Mouse (Mus musculus): ENCODE results near the gene Vwa8. TPM values are rescaled to one million over a fixed set of nuclear protein-coding genes. Genes with fewer than 3 reads are reported as not detected.
A peak's percentile ranks its signal among the peaks of the same experiment; 100 is the strongest.
"Not testable (repeated sequence)": the region's sequence is repeated elsewhere in the genome, so short reads cannot be mapped to it uniquely, and the experiment has no call there.

The Vwa8 gene
- polyA plus RNA-seq, 1 experiment from 2014 or later, result 5.5 TPM

DNA sequence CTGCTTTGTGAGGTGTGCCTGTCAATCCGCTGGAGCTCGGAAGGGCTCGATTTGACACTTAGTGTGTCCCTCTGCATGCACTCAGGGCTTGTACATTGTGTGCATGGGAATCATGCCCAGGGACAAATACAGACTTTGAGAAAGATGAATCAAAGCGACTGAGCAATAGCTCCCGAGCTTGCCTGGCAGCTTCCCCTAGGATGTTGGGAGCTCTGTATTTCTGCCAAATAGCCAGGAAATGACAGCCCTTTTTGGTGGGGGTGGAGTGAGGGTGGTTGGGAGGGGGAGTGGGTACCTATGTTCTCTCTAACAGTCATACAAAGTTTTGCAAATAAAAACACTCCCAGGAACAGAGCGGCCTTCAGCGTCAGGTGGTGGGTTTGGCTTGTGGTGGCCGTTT lies 138.7 kb downstream of the Vwa8 start:
- DNase-seq (ENCODE audit: low spot score) (peak; percentile 15), ATAC-seq (no peak)
- no peaks in the 10 kb centered on the region for H3K36me3 ChIP-seq (ENCODE audit: control insufficient read depth, insufficient read depth, low read length)
- no peaks in the 10 kb centered on the region for H3K9me3 ChIP-seq (replicated peaks; ENCODE audit: control insufficient read depth, low read length)
- no peak overlapping the region for H3K27ac ChIP-seq (ENCODE audit: low read depth, low read length)
- 76% methylated on average over 8 of the region's 8 CpGs for whole genome bisulfite sequencing
- no peak overlapping the region for H3K4me2 ChIP-seq (ENCODE audit: low read length)
- no peak overlapping the region for H3K9ac ChIP-seq (ENCODE audit: low read length)
- H3K4me3 ChIP-seq (ENCODE audit: low read depth, low read length), result no peak overlapping the region
- H3K27me3 ChIP-seq (replicated peaks; ENCODE audit: control insufficient read depth, insufficient read depth, low read length), result no peaks in the 10 kb centered on the region
- no peaks in the 10 kb centered on the region; the same call in 1 of the 2 replicates for H3K4me1 ChIP-seq (ENCODE audit: control insufficient read depth, insufficient read depth, low read length)

- Histone ChIP-seq H3K9me3 (replicated peaks; ENCODE audit: control insufficient read depth, low read length) (no peaks in the 10 kb centered on the region), H3K4me3 (ENCODE audit: low read depth, low read length) (no peak overlapping the region), H3K27ac (ENCODE audit: low read depth, low read length) (no peak overlapping the region), H3K27me3 (replicated peaks; ENCODE audit: control insufficient read depth, insufficient read depth, low read length) (no peaks in the 10 kb centered on the region), H3K4me1 (ENCODE audit: control insufficient read depth, insufficient read depth, low read length) (no peaks in the 10 kb centered on the region), H3K9ac (ENCODE audit: low read length) (no peak overlapping the region), H3K4me2 (ENCODE audit: low read length) (no peak overlapping the region), H3K36me3 (ENCODE audit: control insufficient read depth, insufficient read depth, low read length) (no peaks in the 10 kb centered on the region)
- 83% methylated on average over 4 of the region's 4 CpGs for WGBS
- no peak for DNase-seq (ENCODE audit: low spot score)
- ATAC-seq, result no peak
Measured at GRCm38 (mm10) chr14:78992456-78992855, 143.6 kb downstream of the Vwa8 start.

DNA sequence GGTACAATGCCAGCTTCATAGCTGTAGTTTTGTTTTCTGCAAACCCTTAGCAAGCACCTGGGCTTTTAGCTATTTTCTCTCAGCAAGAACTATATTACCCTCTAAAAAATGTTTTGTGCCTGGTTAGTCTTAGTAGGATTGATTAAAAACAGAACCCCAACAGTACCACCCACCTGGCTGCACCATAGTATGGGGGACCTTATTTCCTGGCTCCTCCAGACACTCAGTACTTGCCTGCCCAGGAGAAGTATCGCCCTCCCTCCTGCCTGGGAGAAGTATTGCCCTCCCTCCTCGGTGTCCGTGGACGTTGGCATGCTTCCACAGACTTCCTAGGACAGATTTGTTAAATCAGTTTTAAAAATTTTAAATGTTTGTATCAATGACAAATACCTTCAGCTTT lies 144.7 kb downstream of the Vwa8 start:
- WGBS, result 77% methylated on average over 4 of the region's 4 CpGs
- ATAC-seq, result no peak
- H3K4me1 ChIP-seq (ENCODE audit: control insufficient read depth, insufficient read depth, low read length), result no peaks in the 10 kb centered on the region

DNA sequence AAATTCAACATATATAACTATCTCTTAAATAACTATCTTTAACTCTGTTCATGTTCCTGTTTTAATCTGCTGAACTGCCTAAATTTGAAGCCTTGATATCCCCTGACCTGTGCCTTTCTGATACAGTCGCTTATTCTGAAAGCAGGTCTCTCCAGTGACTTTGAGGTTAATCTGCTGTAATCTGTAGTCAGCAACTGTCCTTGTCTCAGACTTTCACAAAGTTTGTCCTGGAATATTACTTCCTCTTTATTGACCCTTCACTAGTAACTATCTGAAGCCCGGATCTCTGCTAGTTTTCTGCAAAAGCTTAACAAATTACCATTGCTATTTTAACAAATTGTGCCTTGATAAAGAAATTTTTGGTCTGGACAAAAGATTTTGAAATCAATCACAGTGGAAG lies 147.5 kb downstream of the Vwa8 start:
- H3K36me3 ChIP-seq (ENCODE audit: control insufficient read depth, insufficient read depth, low read length), result no peaks in the 10 kb centered on the region
- WGBS, result 90% methylated on average over 2 of the region's 2 CpGs
- no peak overlapping the region for H3K4me3 ChIP-seq (ENCODE audit: low read depth, low read length)
- no peak overlapping the region for H3K4me2 ChIP-seq (ENCODE audit: low read length)
- no peaks in the 10 kb centered on the region for H3K27me3 ChIP-seq (replicated peaks; ENCODE audit: control insufficient read depth, insufficient read depth, low read length)
- no peak for ATAC-seq
- H3K9ac ChIP-seq (ENCODE audit: low read length), result no peak overlapping the region
- H3K27ac ChIP-seq (ENCODE audit: low read depth, low read length), result no peak overlapping the region
- H3K4me1 ChIP-seq (ENCODE audit: control insufficient read depth, insufficient read depth, low read length), result no peaks in the 10 kb centered on the region
- no peaks in the 10 kb centered on the region for H3K9me3 ChIP-seq (replicated peaks; ENCODE audit: control insufficient read depth, low read length)
- DNase-seq (ENCODE audit: low spot score), result no peak

More for the DNA sequence above, 144.7 kb downstream of the Vwa8 start:
- H3K9me3 ChIP-seq (replicated peaks; ENCODE audit: control insufficient read depth, low read length), result no peaks in the 10 kb centered on the region
- H3K9ac ChIP-seq (ENCODE audit: low read length), result no peak overlapping the region
- DNase-seq (ENCODE audit: low spot score), result no peak
- H3K27me3 ChIP-seq (replicated peaks; ENCODE audit: control insufficient read depth, insufficient read depth, low read length), result no peaks in the 10 kb centered on the region
- H3K36me3 ChIP-seq (ENCODE audit: control insufficient read depth, insufficient read depth, low read length), result no peaks in the 10 kb centered on the region
- no peak overlapping the region for H3K27ac ChIP-seq (ENCODE audit: low read depth, low read length)
- no peak overlapping the region for H3K4me3 ChIP-seq (ENCODE audit: low read depth, low read length)
- no peak overlapping the region for H3K4me2 ChIP-seq (ENCODE audit: low read length)

DNA sequence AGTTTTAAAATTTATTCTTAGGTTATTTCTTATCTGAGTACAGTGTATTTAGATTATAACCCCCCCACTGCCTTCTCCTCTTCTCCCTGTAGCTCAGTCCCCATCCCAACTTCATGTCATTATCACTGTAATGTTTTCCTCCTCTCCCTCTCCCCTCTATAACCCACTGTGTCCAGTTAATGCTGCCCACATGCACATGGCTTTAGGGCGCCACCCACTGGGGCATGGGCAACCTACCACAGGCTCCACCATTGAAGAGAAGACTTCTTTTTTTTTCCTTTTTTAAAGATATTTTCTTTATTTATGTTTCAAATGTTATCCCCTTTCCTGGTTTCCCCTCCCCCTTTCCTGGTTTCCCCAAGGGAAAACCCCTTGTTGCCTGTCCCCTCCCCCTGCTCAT lies 154.7 kb downstream of the Vwa8 start:
- no peak overlapping the region for H3K9ac ChIP-seq (ENCODE audit: low read length)
- H3K9me3 ChIP-seq (replicated peaks; ENCODE audit: control insufficient read depth, low read length), result no peaks in the 10 kb centered on the region
- H3K27ac ChIP-seq (ENCODE audit: low read depth, low read length), result no peak overlapping the region
- no peaks in the 10 kb centered on the region for H3K4me1 ChIP-seq (ENCODE audit: control insufficient read depth, insufficient read depth, low read length)
- H3K27me3 ChIP-seq (replicated peaks; ENCODE audit: control insufficient read depth, insufficient read depth, low read length), result no peaks in the 10 kb centered on the region
- H3K4me3 ChIP-seq (ENCODE audit: low read depth, low read length), result no peak overlapping the region
- 63% methylated on average over 1 of the region's 1 CpGs for WGBS
- ATAC-seq, result no peak
- H3K36me3 ChIP-seq (ENCODE audit: control insufficient read depth, insufficient read depth, low read length), result no peaks in the 10 kb centered on the region
- DNase-seq (ENCODE audit: low spot score), result no peak
- no peak overlapping the region for H3K4me2 ChIP-seq (ENCODE audit: low read length)

DNA sequence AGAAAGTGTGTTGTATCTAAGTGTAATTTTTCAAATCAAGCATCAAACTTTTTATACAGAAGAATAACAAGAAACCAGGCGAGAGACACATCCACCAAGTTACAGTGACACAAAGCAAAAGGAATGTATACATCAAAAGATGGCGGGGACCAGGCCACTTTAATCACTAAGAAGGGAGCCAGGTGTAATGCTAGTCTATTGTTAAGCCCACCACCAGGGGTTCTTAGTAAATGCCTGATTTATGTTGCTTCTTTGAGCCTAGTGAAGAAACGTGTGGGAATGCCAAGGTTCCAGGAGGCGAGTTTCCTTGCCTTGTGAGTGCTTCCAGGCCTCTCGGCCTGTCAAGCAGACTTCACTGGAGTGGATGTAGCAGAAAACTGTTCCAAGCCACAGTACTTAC lies 168.9 kb downstream of the Vwa8 start:
- H3K9ac ChIP-seq (ENCODE audit: low read length); H3K4me2 ChIP-seq (ENCODE audit: low read length); H3K4me3 ChIP-seq (ENCODE audit: low read depth, low read length); DNase-seq (ENCODE audit: low spot score); H3K27me3 ChIP-seq (replicated peaks; ENCODE audit: control insufficient read depth, insufficient read depth, low read length); H3K4me1 ChIP-seq (ENCODE audit: control insufficient read depth, insufficient read depth, low read length); ATAC-seq; H3K36me3 ChIP-seq (ENCODE audit: control insufficient read depth, insufficient read depth, low read length); H3K9me3 ChIP-seq (replicated peaks; ENCODE audit: control insufficient read depth, low read length); H3K27ac ChIP-seq (ENCODE audit: low read depth, low read length): not testable (repeated sequence)
- WGBS, result 73% methylated on average over 5 of the region's 5 CpGs

- 79% methylated on average over 4 of the region's 4 CpGs for WGBS
- no peak overlapping the region for H3K9ac ChIP-seq (ENCODE audit: low read length)
- ATAC-seq, result no peak
Measured at GRCm38 (mm10) chr14:79018564-79018963, 169.7 kb downstream of the Vwa8 start.

GRCm38 (mm10) chr14:79021725-79022124 lies 172.9 kb downstream of the Vwa8 start:
- H3K36me3 ChIP-seq (ENCODE audit: control insufficient read depth, insufficient read depth, low read length), result no peaks in the 10 kb centered on the region
- H3K27ac ChIP-seq (ENCODE audit: low read depth, low read length), result no peak overlapping the region
- H3K9ac ChIP-seq (ENCODE audit: low read length), result no peak overlapping the region
- ATAC-seq (no peak), DNase-seq (ENCODE audit: low spot score) (no peak)
- no peak overlapping the region for H3K4me3 ChIP-seq (ENCODE audit: low read depth, low read length)
- 24% methylated on average over 7 of the region's 7 CpGs for WGBS
- no peaks in the 10 kb centered on the region for H3K9me3 ChIP-seq (replicated peaks; ENCODE audit: control insufficient read depth, low read length)
- no peak overlapping the region for H3K4me2 ChIP-seq (ENCODE audit: low read length)
- H3K4me1 ChIP-seq (ENCODE audit: control insufficient read depth, insufficient read depth, low read length), result peaks cover 6% of the 10 kb centered on the region; the same call in 1 of the 2 replicates
- H3K27me3 ChIP-seq (replicated peaks; ENCODE audit: control insufficient read depth, insufficient read depth, low read length), result no peaks in the 10 kb centered on the region

More at GRCm38 (mm10) chr14:79018564-79018963, 169.7 kb downstream of the Vwa8 start:
- DNase-seq (ENCODE audit: low spot score), result no peak
- H3K36me3 ChIP-seq (ENCODE audit: control insufficient read depth, insufficient read depth, low read length), result no peaks in the 10 kb centered on the region
- H3K27ac ChIP-seq (ENCODE audit: low read depth, low read length), result no peak overlapping the region
- H3K4me1 ChIP-seq (ENCODE audit: control insufficient read depth, insufficient read depth, low read length), result peaks cover 6% of the 10 kb centered on the region; the same call in 1 of the 2 replicates
- no peaks in the 10 kb centered on the region for H3K27me3 ChIP-seq (replicated peaks; ENCODE audit: control insufficient read depth, insufficient read depth, low read length)
- no peak overlapping the region for H3K4me3 ChIP-seq (ENCODE audit: low read depth, low read length)
- no peak overlapping the region for H3K4me2 ChIP-seq (ENCODE audit: low read length)
- H3K9me3 ChIP-seq (replicated peaks; ENCODE audit: control insufficient read depth, low read length), result no peaks in the 10 kb centered on the region

DNA sequence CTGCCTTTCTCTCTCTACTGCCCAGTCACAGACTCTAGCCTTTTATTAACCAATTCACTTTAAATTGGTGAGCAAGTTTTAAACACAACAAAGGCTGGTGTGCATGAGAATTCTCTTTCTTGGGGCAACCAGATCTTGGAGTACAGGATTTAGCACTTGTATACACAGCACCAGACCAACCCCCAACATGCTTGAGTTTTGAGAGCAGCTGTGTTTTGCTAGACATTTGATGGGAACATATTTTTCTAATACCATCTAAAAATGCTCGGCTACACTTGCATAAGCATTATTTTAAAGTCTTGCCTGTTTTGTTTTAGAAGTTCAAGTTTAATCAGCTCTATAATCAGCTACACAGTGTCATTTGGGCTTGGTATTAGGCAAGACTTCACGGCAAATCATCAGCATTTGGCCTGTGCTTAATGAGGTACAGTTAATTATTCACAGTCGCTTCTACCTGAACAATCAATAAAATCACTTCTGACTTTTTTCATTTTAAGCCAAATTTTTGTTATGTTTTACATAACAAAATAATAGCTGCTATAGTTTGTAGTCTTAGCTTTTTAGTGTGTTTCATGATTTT lies 180.2 kb downstream of the Vwa8 start:
- no peak for ATAC-seq
- Histone ChIP-seq H3K4me3 (ENCODE audit: low read depth, low read length) (no peak overlapping the region), H3K27ac (ENCODE audit: low read depth, low read length) (no peak overlapping the region), H3K27me3 (replicated peaks; ENCODE audit: control insufficient read depth, insufficient read depth, low read length) (no peaks in the 10 kb centered on the region), H3K36me3 (ENCODE audit: control insufficient read depth, insufficient read depth, low read length) (no peaks in the 10 kb centered on the region), H3K4me2 (ENCODE audit: low read length) (no peak overlapping the region), H3K4me1 (ENCODE audit: control insufficient read depth, insufficient read depth, low read length) (no peaks in the 10 kb centered on the region), H3K9me3 (replicated peaks; ENCODE audit: control insufficient read depth, low read length) (no peaks in the 10 kb centered on the region), H3K9ac (ENCODE audit: low read length) (no peak overlapping the region)
- DNase-seq (ENCODE audit: low spot score), result no peak
- WGBS, result 67% methylated on average over 3 of the region's 3 CpGs

Measured in forebrain, embryonic 14.5 days (tissue).